Mouse (Mus musculus) MEL (cell line): Measurements from ENCODE around the gene Socs7. TPM values are rescaled to one million over a fixed set of nuclear protein-coding genes. Genes with fewer than 3 reads are reported as not detected.

Experiments
- DNase-seq: peaks from one replicate; pipeline ENCODE4 v3.0.0; 2011; ENCODE audit warnings: low read depth, low spot score
- H3K27ac ChIP-seq: 2 replicates; pipeline ENCODE4 v1.5.1; 2012; ENCODE audit warnings: low read depth, mild to moderate bottlenecking, control low read depth, low read length, moderate library complexity; ENCODE audit not compliant: control insufficient read depth
- H3K27me3 ChIP-seq, 2 experiments: fragments of 150-350 bp in 1 of 2; sonication (generic) in 1 of 2; 2 replicates each; pipeline ENCODE4 v1.6.1; 2012; ENCODE audit warnings: low read length in 2 of 2, mild to moderate bottlenecking in 2 of 2, improper control_type of control experiment in 1 of 2, moderate library complexity in 1 of 2; ENCODE audit not compliant: insufficient read depth in 2 of 2, control insufficient read depth in 1 of 2
- H3K36me3 ChIP-seq, 2 experiments: 2 replicates each; pipeline ENCODE4 v1.6.1; 2012 to 2014; ENCODE audit warnings: low read length in 2 of 2, improper control_type of control experiment in 1 of 2, inconsistent platforms in 1 of 2, mild to moderate bottlenecking in 1 of 2; ENCODE audit not compliant: insufficient read depth in 2 of 2, control insufficient read depth in 1 of 2
- H3K4me1 ChIP-seq, 2 experiments: fragments of 150-350 bp in 1 of 2; sonication (generic) in 1 of 2; 2 replicates each; pipeline ENCODE4 v1.6.1; 2012; ENCODE audit warnings: low read length in 2 of 2, improper control_type of control experiment in 1 of 2, mild to moderate bottlenecking in 1 of 2; ENCODE audit not compliant: insufficient read depth in 2 of 2, control insufficient read depth in 1 of 2
- H3K4me3 ChIP-seq, 2 experiments: fragments of 150-350 bp in 1 of 2; sonication (generic) in 1 of 2; 2 replicates each; pipeline ENCODE4 v1.5.1; 2012; ENCODE audit warnings: low read depth in 2 of 2, low read length in 2 of 2, mild to moderate bottlenecking in 2 of 2, moderate library complexity in 2 of 2, control low read depth in 1 of 2, improper control_type of control experiment in 1 of 2; ENCODE audit not compliant: control insufficient read depth in 1 of 2, insufficient read depth in 1 of 2
- H3K79me2 ChIP-seq: 2 replicates; pipeline ENCODE4 v1.6.1; 2012; ENCODE audit warnings: mild to moderate bottlenecking, low read length, moderate library complexity; ENCODE audit not compliant: control insufficient read depth, poor library complexity, insufficient read depth
- H3K9ac ChIP-seq: 2 replicates; pipeline ENCODE4 v1.6.1; 2012; ENCODE audit warnings: low read depth, mild to moderate bottlenecking, control low read depth, low read length, moderate library complexity; ENCODE audit not compliant: control insufficient read depth, poor library complexity, severe bottlenecking
- H3K9me3 ChIP-seq: fragments of 150-350 bp; sonication (generic); replicated peaks from 2 replicates; pipeline ENCODE4 v1.6.1; 2012; ENCODE audit warnings: mild to moderate bottlenecking, low read length, improper control_type of control experiment, moderate library complexity; ENCODE audit not compliant: insufficient read depth
- ELF1 ChIP-seq: IDR thresholded peaks from 2 replicates; pipeline ENCODE4 v1.6.1; 2014; ENCODE audit warnings: low read depth, mild to moderate bottlenecking, inconsistent platforms, low read length, improper control_type of control experiment, moderate library complexity
- EP300 ChIP-seq, 2 experiments: IDR thresholded peaks; 2 replicates each; pipeline ENCODE4 v1.6.1; 2011; ENCODE audit warnings: improper control_type of control experiment in 2 of 2, low read length in 2 of 2, low read depth in 1 of 2, mild to moderate bottlenecking in 1 of 2
- GABPA ChIP-seq: IDR thresholded peaks from 2 replicates; pipeline ENCODE4 v1.6.1; 2012; ENCODE audit warnings: low read depth, mild to moderate bottlenecking, inconsistent platforms, low read length, improper control_type of control experiment, moderate library complexity
- GATA1 ChIP-seq: IDR thresholded peaks from 2 replicates; pipeline ENCODE4 v1.6.1; 2011; ENCODE audit warnings: low read depth, low read length, improper control_type of control experiment
- HCFC1 ChIP-seq: IDR thresholded peaks from 2 replicates; pipeline ENCODE4 v1.6.1; 2012; ENCODE audit warnings: low read depth, mild to moderate bottlenecking, inconsistent platforms, low read length, improper control_type of control experiment, moderate library complexity
- MAX ChIP-seq: IDR thresholded peaks from 2 replicates; pipeline ENCODE4 v1.6.1; 2011; ENCODE audit warnings: low read length, improper control_type of control experiment
- MAZ ChIP-seq: IDR thresholded peaks from 2 replicates; pipeline ENCODE4 v1.6.1; 2012; ENCODE audit warnings: low read depth, mild to moderate bottlenecking, inconsistent platforms, low read length, improper control_type of control experiment
- MXI1 ChIP-seq: IDR thresholded peaks from 2 replicates; pipeline ENCODE4 v1.6.1; 2011; ENCODE audit warnings: mild to moderate bottlenecking, low read depth, low read length, improper control_type of control experiment
- MYB ChIP-seq: IDR thresholded peaks from 2 replicates; pipeline ENCODE4 v1.6.1; 2011; ENCODE audit warnings: mild to moderate bottlenecking, low read depth, low read length, improper control_type of control experiment
- NELFE ChIP-seq: IDR thresholded peaks from 2 replicates; pipeline ENCODE4 v1.6.1; 2011; ENCODE audit warnings: low read depth, low read length, improper control_type of control experiment
- POLR2A ChIP-seq, 2 experiments: IDR thresholded peaks; 2 replicates each; pipeline ENCODE4 v1.6.1; 2011 to 2012; ENCODE audit warnings: low read length in 2 of 2, mild to moderate bottlenecking in 2 of 2, control low read depth in 1 of 2, improper control_type of control experiment in 1 of 2, low read depth in 1 of 2, moderate library complexity in 1 of 2; ENCODE audit not compliant: control insufficient read depth in 1 of 2, insufficient read depth in 1 of 2, poor library complexity in 1 of 2
- POLR2AphosphoS2 ChIP-seq: IDR thresholded peaks from 2 replicates; pipeline ENCODE4 v1.6.1; 2011; ENCODE audit warnings: low read length, improper control_type of control experiment
- RAD21 ChIP-seq: IDR thresholded peaks from 2 replicates; pipeline ENCODE4 v1.6.1; 2011; ENCODE audit warnings: mild to moderate bottlenecking, low read depth, low read length, improper control_type of control experiment
- TCF12 ChIP-seq: IDR thresholded peaks from 2 replicates; pipeline ENCODE4 v1.6.1; 2014; ENCODE audit warnings: low read depth, mild to moderate bottlenecking, inconsistent platforms, low read length, improper control_type of control experiment, moderate library complexity
- UBTF ChIP-seq: IDR thresholded peaks from 2 replicates; pipeline ENCODE4 v1.6.1; 2012; ENCODE audit warnings: low read depth, mild to moderate bottlenecking, inconsistent platforms, low read length, improper control_type of control experiment, moderate library complexity, borderline replicate concordance; ENCODE audit not compliant: insufficient read depth
- ZC3H11A ChIP-seq: IDR thresholded peaks from 2 replicates; pipeline ENCODE4 v1.6.1; 2012; ENCODE audit warnings: low read depth, mild to moderate bottlenecking, inconsistent platforms, low read length, improper control_type of control experiment
- ZKSCAN1 ChIP-seq: IDR thresholded peaks from 2 replicates; pipeline ENCODE4 v1.6.1; 2012; ENCODE audit warnings: low read depth, mild to moderate bottlenecking, inconsistent platforms, low read length, improper control_type of control experiment, moderate library complexity
- ZMIZ1 ChIP-seq: IDR thresholded peaks from 2 replicates; pipeline ENCODE4 v1.6.1; 2012; ENCODE audit warnings: low read depth, mild to moderate bottlenecking, inconsistent platforms, low read length, improper control_type of control experiment, moderate library complexity
- ZNF384 ChIP-seq: IDR thresholded peaks from 2 replicates; pipeline ENCODE4 v1.6.1; 2012; ENCODE audit warnings: low read depth, mild to moderate bottlenecking, inconsistent platforms, low read length, improper control_type of control experiment
- polyA plus RNA-seq, 2 experiments: library from polyadenylated mRNA; stranded (reverse) in 1 of 2; unstranded in 1 of 2; fragments of >175 nt in 1 of 2; fragments of >200 nt in 1 of 2; gene quantifications; 2 replicates each; pipeline versions ENCODE4 v1.2.1 to v1.2.4; 2012; ENCODE audit warnings: low replicate concordance in 2 of 2, low read depth in 1 of 2; ENCODE audit not compliant: insufficient read length in 2 of 2, insufficient read depth in 1 of 2, missing spikeins in 1 of 2
- total RNA-seq: library from RNA; depleted of rRNA; stranded (reverse); fragments of 300-350 nt; gene quantifications from 2 replicates; pipeline ENCODE4 v1.2.3, GENCODE M21; 2012

The Socs7 gene
- total and polyA plus RNA-seq, 3 experiments = 19.3 to 21.0 TPM; not detected in 1

DNA sequence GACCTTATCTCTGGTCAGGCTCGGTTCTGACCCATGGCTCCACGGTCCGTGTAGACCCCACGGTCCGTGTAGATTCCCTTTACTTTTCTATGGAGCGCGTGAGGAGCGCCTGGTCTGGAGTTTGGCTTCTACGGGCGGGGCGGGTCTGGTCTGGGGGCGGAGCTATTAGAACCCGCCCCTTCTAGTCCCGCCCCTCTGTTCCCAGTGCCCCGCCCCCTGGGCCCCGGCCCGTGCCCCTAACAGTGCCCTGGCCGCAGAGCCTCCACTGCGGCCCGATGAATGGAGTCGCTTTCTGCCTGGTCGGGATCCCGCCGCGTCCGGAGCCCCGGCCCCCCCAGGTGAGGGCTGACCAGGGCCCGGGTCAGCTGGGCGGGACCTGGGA is 53.0 kb downstream of the Socs7 start, which contains the start of gene Arhgap23 (continued):
- no peak for TF ChIP-seq ELF1
- TF ChIP-seq, all 39 proteins: peak for 5

DNA sequence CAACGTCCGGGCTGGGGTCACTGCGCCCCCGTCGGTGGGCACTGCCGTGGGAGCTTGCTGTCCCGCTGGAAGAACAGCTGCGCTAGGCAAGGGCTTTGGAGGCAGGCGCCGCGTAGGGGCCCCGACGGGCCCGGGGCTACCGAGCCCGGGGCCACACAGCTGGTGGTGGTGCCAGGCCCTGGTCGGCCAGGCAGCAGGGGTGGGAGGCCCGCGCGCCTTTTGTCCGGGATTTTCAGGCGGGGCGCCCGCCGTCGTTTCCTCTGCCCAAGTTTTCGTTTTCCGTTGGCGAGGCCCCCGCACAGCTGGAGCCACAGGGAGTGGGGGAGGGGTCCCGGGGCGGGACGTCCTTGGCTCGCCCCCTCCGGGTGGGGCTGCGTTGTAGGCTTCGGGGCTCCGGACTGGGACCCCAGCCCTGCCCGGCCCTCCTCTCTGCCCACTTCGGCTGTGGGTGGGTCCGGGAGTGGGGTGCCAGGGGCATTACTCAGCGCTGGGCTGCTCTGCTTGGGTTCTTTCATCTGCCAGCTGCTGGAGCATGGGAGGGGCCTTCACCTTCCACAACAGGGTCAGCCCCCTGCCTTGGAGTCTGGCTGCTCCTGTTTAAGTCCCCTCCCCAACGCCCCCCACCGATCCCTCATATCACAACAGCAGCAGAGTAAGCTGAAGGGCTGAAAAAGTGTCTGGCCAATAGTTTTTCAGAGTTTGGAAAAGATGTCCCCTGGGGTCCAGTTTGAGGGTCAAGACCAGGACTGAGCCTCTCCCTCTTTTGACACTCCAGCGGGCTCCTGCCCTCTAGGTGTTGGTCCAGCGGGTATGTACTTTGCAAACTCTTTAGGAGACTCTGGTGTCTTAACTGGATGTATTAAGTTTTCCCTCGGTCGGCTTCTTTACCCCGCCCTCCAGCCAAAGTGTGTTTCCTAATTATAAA is 53.6 kb downstream of the Socs7 start:
- H3K4me3 ChIP-seq = peak overlapping the region; percentile 84 to 99
- H3K27ac ChIP-seq = 0 out of 2 replicates have a peak overlapping the region, but pooled peaks have one; percentile 6
- no peaks in the 10 kb centered on the region for H3K27me3 ChIP-seq
- no peaks in the 10 kb centered on the region for H3K9me3 ChIP-seq
- peak; percentile 40 for DNase-seq
- peaks cover 3% of the 10 kb centered on the region; the same call in 1 of the 2 replicates for H3K79me2 ChIP-seq
- peak in 1 of 2 experiments; percentile 41; a peak in 1 of 4 replicates for TF ChIP-seq EP300 (IDR thresholded peaks at IDR 0.05; ENCODE audit: low read depth in 1 of 2, low read length in 2 of 2)
- no peak for TF ChIP-seq ZMIZ1
- TF ChIP-seq ZKSCAN1 = no peak
- TF ChIP-seq POLR2A (IDR thresholded peaks at IDR 0.05; ENCODE audit: control insufficient read depth in 1 of 2, insufficient read depth in 1 of 2, low read depth in 1 of 2, low read length in 2 of 2, poor library complexity in 1 of 2) = no peak
- TF ChIP-seq HCFC1 = no peak
- TF ChIP-seq ZC3H11A = no peak
- TF ChIP-seq UBTF = no peak
- TF ChIP-seq MAX = no peak
- TF ChIP-seq POLR2AphosphoS2 = no peak
- TF ChIP-seq MYB = 0 out of 2 replicates have a peak, but pooled peaks have one; percentile 31
- peak; percentile 61; the same call in 1 of the 2 replicates for TF ChIP-seq MAZ
- no peak for TF ChIP-seq RAD21
- TF ChIP-seq GABPA = no peak
- no peak for TF ChIP-seq ELF1
- TF ChIP-seq GATA1 = no peak
- peaks cover 0 to 2% of the 10 kb centered on the region in 2 experiments; a peak in 1 of 4 replicates for H3K36me3 ChIP-seq
- H3K4me1 ChIP-seq = peaks cover 2 to 5% of the 10 kb centered on the region in 2 experiments; a peak in 1 of 4 replicates
- peak overlapping the region; percentile 79 for H3K9ac ChIP-seq

GRCm38 (mm10) chr11:97416637-97417035 is 54.3 kb downstream of the Socs7 start:
- no peak for TF ChIP-seq NELFE
- TF ChIP-seq TCF12 = no peak
- TF ChIP-seq MXI1 = 0 out of 2 replicates have a peak, but pooled peaks have one; percentile 20
- no peak for TF ChIP-seq ZNF384
- H3K27ac ChIP-seq = no peak overlapping the region
- no peaks in the 10 kb centered on the region for H3K27me3 ChIP-seq
- H3K9me3 ChIP-seq = no peaks in the 10 kb centered on the region
- peaks cover 0 to 2% of the 10 kb centered on the region in 2 experiments; a peak in 1 of 4 replicates for H3K36me3 ChIP-seq
- H3K4me3 ChIP-seq = no peak overlapping the region; a peak in 1 of 4 replicates
- DNase-seq = peak; percentile 24
- H3K4me1 ChIP-seq = peaks cover 2 to 5% of the 10 kb centered on the region in 2 experiments; a peak in 1 of 4 replicates
- no peak overlapping the region for H3K9ac ChIP-seq
- peaks cover 3% of the 10 kb centered on the region; the same call in 1 of the 2 replicates for H3K79me2 ChIP-seq
